Mouse (Mus musculus): ENCODE measurements around the gene Lrrc59.

Gene Lrrc59

GRCm38 (mm10) chr11:94629199-94629883 lies at the start of gene Lrrc59:
Gene Lrrc59, plus strand, starts transcription at chr11:94629767.
- peak; percentile 96 for DNase-seq

DNA sequence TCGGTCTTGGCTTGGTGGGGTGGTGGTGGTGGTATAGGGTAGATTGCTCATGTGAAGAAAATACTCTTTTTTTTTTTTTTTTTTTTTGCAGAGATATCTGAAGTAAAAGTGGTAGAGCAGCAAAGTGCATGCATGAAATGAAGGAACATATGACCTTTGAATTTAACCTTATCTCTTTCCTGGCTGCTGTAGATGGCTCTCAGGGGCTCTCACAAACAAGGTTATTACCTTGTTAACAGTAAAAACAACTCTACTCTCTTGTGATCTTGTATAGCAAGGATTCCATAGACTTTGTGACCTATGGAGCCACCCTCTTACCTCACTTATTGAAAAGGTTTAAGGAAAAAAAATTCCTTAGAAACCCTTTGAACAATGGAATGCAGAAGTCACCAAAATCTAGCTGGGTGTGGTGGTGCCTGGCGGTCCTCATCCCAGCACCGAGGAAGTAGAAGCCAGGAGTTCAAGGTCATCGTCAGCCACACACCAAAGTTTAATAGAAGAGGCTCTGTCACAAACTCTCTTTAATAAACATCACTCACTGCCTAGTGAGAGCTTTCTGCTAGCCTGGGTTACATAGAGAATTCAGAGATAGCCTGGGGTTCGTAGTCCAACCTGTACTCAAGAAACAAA lies 49.3 kb upstream of the Lrrc59 start:
- no peak for DNase-seq

DNA sequence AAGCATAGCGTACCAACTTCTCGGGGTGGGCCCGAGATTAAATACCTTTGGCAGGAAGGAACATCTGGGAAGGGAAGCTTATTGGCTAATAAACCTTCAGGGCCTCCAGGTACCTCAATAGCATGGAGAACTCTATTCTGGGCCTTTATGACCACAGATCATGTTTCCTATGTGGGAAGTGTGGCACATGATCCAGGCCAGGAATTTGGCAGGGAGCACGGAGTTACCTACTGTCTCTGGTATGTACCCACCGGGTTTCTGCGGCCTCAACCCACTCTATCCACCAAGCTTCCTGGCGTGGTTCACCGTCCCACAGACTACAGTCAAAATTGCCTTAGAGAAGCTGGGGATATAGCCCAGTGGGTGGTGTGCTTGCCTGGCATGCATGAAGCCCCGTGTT lies 44.5 kb upstream of the Lrrc59 start:
- no peak for DNase-seq

DNA sequence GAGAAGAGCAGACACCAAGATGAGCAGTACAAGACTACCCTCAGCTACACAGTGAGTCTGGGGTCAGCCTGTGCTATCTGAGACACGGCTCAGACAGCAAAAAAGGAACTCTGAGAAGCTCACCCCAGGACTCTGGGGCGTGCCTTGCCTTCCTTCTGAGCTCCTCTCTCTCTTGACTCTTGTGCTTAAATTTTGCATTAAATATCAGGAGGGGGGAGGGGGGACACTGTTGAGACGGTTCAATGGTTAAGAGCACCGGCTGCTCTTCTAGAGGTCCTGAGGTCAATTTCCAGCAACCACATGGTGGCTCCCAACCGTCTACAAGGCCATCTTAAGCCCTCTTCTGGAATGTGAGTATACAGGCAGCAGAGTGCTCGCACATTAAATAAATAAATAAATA lies 42.1 kb upstream of the Lrrc59 start:
- DNase-seq: no peak

DNA sequence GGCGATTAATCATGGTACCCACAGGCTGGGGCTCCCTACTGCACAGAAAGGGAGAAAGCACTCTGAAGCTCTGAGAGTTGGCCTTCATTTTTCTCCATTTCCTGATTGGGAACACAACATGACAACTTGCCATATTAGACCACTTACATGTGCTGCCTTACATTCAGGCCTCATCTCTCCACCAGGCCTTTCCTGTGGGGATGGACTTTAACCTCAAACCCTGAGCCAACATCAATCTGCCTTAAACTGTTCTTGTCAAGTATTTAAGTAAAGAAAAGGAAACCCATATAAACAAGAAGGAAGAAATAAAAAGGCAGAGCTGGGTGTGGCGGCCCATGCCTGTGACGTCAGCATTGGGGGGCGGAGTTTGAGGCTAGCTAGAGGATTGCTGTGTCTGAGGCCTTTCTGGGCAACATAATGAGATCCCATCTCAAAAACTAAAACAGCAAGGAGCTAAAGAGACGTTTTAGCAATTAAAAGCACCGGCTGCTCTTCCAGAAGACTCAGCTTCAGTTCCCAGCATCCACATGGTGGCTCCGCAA lies 33.2 kb upstream of the Lrrc59 start:
- peak; percentile 55 for DNase-seq

DNA sequence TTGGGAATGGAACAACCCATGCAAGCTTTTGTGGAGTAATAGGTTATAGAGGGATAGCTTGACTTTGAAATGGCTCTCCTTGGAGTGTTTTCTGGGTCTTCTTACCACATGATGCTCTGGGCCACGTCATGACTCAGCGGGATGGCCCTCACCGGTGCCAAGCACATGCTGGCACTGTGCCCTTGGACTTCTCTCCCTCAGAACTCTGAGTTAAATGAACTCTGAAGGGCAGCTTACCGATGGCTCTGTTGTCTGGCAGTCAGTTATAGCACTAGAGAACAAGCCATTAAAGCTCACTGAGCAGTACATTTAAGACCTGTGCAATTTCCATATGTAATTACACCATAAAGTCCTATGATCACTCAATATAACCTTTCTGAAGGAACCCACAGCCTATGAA lies 32.2 kb upstream of the Lrrc59 start:
- DNase-seq: no peak

DNA sequence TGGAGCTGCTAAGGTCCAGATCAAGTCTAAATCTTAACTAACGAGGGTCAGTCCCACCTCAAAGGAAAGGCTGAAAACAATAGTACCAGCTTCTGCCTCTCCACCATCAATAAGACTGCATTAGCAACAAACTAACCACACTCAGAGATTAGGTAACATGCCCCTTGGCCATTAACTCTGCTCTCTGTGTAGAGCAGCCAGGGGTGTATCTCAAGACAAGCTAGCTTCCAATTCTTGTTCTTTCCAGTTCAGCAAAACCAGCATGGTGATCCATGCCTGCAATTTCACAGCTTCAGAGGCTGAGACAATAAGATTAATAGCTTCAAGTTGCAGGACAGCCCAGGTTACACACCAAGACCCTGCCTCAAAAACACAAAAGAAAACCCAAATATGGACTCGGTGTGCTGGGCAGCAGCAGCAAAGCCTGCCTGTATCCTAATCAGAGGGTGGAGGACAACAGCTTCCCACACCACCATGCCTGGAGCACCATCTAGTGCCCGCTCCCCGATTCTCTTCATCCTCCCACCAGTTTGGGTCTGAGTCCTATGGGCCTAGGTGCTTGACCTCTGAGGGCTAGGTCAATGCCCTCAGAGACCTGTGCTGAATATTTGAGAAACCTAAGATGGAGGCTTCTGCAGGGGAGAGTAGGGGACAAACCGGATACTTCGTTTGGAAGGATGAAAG lies 31.0 kb upstream of the Lrrc59 start:
- DNase-seq: no peak

- no peak for DNase-seq
Observed at GRCm38 (mm10) chr11:94600447-94600846, 29.1 kb upstream of the Lrrc59 start.

DNA sequence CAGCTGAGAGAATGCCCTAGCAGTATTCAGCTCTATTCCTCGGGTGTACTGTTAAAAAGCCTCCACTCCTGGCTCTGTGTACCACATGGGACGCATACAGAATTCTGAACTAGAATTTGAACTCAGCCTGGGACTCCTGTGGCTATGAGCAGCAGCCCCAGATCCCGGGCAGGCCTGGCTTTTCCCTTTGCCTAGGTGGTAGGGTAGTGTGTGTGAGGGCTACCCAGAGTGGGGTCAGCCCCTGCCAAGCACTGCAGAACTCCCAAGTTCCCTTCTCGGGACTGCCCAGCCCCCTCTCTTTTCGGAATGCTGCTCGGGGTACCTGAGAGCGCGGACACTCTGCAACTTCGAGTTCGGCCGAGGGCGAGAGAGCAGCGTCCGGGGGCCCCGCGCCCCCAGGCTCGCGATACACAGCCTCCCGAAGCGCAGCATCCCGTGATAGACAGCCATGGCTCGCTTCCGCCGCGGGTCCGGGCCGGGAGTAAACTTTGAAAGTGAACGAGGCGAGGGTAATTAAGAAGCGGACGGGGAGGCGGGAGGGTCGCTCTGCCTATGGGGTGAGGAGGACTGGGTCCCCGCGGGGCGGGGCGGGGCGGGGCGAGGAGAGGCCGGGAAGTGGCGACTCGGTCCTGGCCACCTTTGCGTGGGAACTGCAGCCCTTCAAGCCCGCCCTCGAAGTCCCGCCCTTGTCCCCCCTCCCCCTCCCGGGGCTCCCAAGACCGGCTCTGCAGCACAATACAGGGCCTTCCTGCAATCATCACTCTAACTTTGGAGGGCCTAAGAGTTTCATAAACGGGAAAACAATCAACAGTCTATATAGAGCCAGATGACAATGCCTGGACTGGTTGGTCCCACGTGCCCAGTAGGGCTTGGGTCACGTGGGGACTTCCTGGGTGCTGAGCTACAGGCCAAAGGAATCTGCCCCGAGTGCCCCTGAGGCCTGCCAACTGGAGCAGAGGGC lies 28.0 kb upstream of the Lrrc59 start, which contains the start of gene Acsf2:
Gene Acsf2 (minus strand): TSS at position 551 of the 961 bp plus-strand sequence.
- DNase-seq: peak; percentile 77

- DNase-seq: no peak
Observed at GRCm38 (mm10) chr11:94602356-94602955, 27.1 kb upstream of the Lrrc59 start.

GRCm38 (mm10) chr11:94610744-94611740 lies 18.5 kb upstream of the Lrrc59 start:
- DNase-seq: no peak

- DNase-seq: no peak
Observed at GRCm38 (mm10) chr11:94614603-94615002, 15.0 kb upstream of the Lrrc59 start.

DNA sequence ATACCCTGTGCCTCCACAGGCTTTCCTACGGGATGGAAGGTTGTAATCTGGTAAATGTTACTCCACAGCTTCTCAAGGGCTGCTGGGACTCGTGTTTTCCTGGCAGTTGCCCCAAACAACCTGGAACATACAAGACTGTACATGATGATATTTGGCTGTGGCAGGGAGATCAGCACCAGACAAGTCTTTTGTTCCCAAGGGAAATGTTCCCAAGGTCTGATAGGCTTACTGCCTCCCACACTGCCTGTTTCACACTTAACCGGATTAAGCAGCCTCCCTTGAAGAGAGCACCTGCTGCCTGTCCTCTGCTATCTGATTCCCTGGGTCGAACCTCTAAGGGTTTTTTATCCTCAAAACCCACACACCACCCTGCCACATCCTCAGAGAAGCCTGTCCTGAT lies 14.1 kb upstream of the Lrrc59 start:
- no peak for DNase-seq

DNA sequence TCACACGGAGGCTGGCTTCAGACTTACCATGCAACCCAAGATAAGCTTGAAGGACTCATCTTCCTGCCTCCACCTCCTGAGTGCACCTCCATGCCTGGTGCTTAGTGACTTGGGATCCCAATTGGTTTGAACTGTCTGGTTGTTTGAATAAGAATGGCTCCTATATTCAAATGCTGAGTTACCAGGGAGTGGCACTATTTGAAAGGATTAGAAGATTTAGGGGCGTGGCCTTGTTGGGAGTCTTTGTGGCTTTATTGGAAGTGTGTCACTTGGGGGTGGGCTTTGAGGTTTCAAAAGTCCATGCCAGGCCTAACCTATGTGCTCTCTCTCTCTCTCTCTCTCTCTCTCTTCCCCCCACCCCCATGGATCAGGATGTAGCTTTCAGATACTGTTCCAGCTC lies 11.9 kb upstream of the Lrrc59 start:
- no peak for DNase-seq

DNA sequence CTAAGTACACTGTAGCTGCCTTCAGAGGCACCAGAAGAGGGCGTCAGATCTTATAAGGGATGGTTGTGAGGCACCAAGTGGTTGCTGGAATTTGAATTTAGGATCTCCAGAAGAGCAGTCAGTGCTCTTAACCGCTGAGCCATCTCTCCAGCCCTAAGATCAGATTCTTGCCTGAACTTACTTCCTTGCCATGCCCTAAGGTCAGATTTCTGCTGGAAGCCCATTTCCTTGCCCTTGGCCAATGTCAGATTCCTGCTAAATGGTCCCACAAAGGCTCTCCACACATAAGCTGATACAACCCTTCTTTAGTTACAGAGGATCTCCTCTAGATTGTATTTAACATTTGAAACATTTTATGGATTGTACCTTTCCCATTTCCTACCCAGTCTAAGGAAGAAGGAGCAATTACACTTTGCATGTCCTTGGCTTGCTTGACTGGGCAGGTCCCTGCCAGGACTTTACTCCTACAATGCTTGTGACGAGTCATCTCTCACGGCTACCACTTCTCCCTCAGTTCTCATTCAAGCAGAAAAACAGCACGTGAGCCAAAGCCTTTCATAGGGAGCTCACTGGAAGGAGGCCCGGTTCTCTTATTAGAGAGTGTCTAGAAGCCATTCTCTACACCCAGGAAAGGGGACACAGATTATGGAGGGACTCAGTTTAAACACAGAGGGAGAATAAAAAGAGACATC lies 8.7 kb upstream of the Lrrc59 start:
- DNase-seq: no peak

- no peak for DNase-seq
Observed at GRCm38 (mm10) chr11:94621458-94621852, 8.1 kb upstream of the Lrrc59 start.

DNA sequence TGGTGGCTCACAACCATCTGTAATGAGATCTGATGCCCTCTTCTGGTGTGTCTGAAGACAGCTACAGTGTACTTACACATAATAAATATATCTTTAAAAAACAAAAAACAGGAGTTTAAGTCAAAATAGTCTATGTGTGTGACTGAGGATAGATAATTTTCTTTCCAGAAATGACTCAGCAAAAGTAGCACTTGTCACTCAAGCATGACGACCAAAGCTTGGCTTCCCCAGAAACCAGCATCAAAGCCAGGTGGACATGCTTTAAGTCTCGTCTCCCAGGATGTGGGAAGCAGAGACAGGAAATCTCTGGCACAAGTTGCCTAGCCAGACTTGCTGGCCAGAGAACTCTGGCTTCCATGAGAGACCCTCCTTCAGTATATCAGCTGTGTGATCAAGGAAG lies 7.4 kb upstream of the Lrrc59 start:
- no peak for DNase-seq

DNA sequence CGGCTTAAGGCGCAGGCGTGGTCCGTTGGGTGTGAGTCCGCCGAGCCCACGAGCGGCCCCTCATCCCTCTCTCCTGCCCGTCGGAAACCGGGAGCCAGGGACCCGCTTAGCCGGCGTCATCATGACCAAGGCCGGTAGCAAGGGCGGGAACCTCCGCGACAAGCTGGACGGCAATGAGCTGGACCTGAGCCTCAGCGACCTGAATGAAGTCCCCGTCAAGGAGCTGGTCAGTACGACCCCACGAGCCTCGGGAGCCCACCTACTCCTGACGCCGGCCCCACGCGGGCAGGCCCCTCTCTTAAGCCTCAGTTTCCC lies 274 bp downstream of the Lrrc59 start:
- DNase-seq: no peak

DNA sequence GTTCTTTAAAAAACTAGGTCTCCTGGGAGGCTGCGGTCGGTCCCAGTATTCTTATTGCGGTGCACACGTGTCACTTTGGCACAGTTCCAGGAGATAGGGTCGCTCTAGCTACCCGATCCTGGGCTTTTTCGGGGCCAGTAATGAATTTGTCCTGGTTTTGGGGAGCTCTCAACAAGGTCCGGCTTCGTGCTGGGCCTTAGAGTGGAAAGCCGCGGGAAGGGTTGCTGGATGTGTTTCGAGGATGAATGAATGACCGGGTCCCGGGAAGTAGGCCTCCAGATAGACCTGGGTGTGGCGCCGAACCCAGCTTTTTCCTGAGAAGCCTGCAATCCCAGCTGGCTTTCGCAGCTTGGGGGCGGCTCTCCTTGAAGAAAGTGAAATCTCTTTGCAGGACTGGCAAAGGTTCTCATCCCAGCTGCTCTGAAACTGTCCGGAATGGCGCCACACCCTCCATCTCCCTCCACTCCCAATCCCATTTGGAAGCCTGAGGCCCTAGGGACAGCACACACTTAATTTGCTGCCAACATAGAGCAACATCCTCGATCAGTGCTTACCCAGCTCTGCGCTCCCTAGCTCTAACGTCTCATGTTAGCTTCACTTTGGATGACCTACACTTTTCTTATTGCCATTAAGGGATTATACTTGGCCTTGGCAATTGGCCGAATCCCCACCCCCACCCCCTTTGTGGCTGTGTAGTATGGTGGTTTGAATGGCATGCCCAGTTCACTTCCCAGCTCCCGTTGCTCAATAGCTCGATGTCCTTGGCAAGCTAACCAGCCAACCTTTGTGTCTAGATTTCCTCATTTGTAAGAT lies 838 bp downstream of the Lrrc59 start:
- peak; percentile 21 for DNase-seq

DNA sequence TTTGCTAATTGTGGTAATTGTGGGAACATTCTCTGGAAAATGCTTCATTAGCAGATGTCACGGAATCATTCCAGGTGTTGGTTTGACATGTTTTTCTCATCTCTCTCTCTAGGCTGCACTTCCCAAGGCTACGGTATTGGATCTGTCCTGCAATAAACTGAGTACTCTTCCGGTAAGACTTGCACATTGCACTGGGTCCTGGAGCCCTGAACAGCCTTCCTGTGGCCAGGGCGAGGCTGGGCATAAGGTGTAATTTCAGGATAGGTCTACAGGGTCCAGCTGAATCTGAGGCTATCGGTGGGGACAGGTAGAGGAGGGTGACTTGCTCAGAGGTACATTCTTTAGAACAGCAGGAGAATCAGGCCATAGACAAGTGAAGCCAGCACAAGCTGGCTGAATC lies 2.4 kb downstream of the Lrrc59 start:
- DNase-seq: no peak

All from thymus, postnatal 14 days (tissue).